Mouse (Mus musculus) stomach, embryonic 16.5 days (tissue): ENCODE measurements around the gene Grifin. TPM values are rescaled to one million over a fixed set of nuclear protein-coding genes. Genes with fewer than 3 reads are reported as not detected.

Experiments used
- ATAC-seq: fragments of 200-750 bp; cut with Nextera tagmentation; 2 replicates; pipeline ENCODE4 v1.8.0; 2017; ENCODE audit warnings: moderate number of reproducible peaks, moderate TSS enrichment; ENCODE audit not compliant: insufficient read depth, low FRiP score
- H3K27ac ChIP-seq: fragments of 300-500 bp; sonication (generic); 2 replicates; pipeline ENCODE4 v1.5.1; 2014; ENCODE audit warnings: low read length
- H3K27me3 ChIP-seq: fragments of 300-500 bp; sonication (generic); 2 replicates; pipeline ENCODE4 v1.6.1; 2014; ENCODE audit warnings: low read length, control low read depth, mixed read lengths; ENCODE audit not compliant: control insufficient read depth, insufficient read depth
- H3K36me3 ChIP-seq: fragments of 300-500 bp; sonication (generic); 2 replicates; pipeline ENCODE4 v1.6.1; 2014; ENCODE audit warnings: low read length; ENCODE audit not compliant: control insufficient read depth, insufficient read depth
- H3K4me1 ChIP-seq: fragments of 300-500 bp; sonication (generic); 2 replicates; pipeline ENCODE4 v1.6.1; 2014; ENCODE audit warnings: low read length, control low read depth, mixed read lengths; ENCODE audit not compliant: control insufficient read depth, insufficient read depth
- H3K4me2 ChIP-seq: fragments of 300-500 bp; sonication (generic); 2 replicates; pipeline ENCODE4 v1.6.1; 2014; ENCODE audit warnings: low read depth, low read length, mixed read lengths
- H3K4me3 ChIP-seq: fragments of 300-500 bp; sonication (generic); replicated peaks from 2 replicates; pipeline ENCODE4 v1.5.1; 2014; ENCODE audit warnings: mild to moderate bottlenecking, low read length
- H3K9ac ChIP-seq: fragments of 300-500 bp; sonication (generic); 2 replicates; pipeline ENCODE4 v1.6.1; 2014; ENCODE audit warnings: low read length
- H3K9me3 ChIP-seq: fragments of 300-500 bp; sonication (generic); replicated peaks from 2 replicates; pipeline ENCODE4 v1.6.1; 2016; ENCODE audit warnings: low read length, control low read depth; ENCODE audit not compliant: control insufficient read depth
- WGBS: fragments of 180-500 bp; shearing (Covaris S2); extraction: QIAGEN DNeasy Blood & Tissue Kit; methylation state at CpG from one replicate; pipeline ENCODE4 v1.1.7; 2014; 5-methylcytosine and 5-hydroxymethylcytosine counted together
- polyA plus RNA-seq: library from polyadenylated mRNA; unstranded; fragments of >200 nt; fragmentation: Nextera tagmentation; extraction: Ambion mirVana; gene quantifications from 2 replicates; pipeline ENCODE4 v1.2.1, GENCODE M21; 2015

The Grifin gene
- polyA plus RNA-seq, 1 experiment from 2014 or later = 0.71 TPM

DNA sequence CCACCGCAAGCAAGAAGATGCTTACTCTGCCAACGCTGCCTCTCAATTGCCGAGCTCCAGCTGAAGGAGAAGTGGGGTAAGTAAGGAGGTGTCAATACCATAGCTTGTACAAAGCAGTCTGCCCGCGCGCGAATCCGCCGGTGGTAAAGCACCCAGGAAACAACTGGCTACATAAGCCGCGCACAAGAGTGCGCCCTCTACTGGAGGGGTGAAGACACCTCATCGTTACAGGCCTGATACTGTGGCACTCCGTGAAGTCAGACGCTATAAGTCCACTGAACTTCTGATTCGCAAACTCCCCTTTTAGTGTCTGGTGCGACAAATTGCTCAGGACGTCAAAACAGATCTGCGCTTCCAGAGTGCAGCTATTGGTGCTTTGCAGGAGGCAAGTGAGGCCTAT is 18.5 kb downstream of the Grifin start:
- Histone ChIP-seq H3K4me2 (no peak overlapping the region), H3K9ac (no peak overlapping the region), H3K27ac (no peak overlapping the region), H3K9me3 (no peaks in the 10 kb centered on the region), H3K36me3 (no peaks in the 10 kb centered on the region), H3K4me3 (no peak overlapping the region), H3K4me1 (no peaks in the 10 kb centered on the region), H3K27me3 (no peaks in the 10 kb centered on the region)
- 82% methylated on average over 19 of the region's 19 CpGs for WGBS
- ATAC-seq = no peak

DNA sequence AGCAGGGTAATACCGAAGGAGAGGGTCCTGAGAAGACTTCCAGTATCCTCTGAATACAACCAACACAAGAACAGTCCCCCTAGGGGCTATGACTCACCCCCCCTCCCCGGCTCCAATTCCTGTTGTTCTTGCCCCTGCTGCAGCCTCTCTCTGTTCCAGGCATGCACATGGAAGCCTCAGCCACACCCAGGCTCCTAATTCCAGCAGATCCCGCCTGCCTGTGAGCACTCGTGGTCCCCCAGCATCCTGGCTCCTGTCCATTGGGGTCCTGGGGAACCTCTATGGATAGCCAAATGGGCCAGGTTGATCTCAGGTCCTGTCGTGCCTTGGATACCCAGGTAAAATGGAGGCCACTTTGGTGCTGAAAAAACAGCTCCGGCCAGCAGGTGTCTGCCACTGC is 19.2 kb downstream of the Grifin start:
- Histone ChIP-seq H3K36me3 (no peaks in the 10 kb centered on the region), H3K9ac (no peak overlapping the region), H3K4me2 (no peak overlapping the region), H3K27me3 (no peaks in the 10 kb centered on the region), H3K27ac (no peak overlapping the region), H3K4me1 (no peaks in the 10 kb centered on the region), H3K4me3 (no peak overlapping the region), H3K9me3 (no peaks in the 10 kb centered on the region)
- 47% methylated on average over 6 of the region's 6 CpGs for WGBS
- no peak for ATAC-seq

DNA sequence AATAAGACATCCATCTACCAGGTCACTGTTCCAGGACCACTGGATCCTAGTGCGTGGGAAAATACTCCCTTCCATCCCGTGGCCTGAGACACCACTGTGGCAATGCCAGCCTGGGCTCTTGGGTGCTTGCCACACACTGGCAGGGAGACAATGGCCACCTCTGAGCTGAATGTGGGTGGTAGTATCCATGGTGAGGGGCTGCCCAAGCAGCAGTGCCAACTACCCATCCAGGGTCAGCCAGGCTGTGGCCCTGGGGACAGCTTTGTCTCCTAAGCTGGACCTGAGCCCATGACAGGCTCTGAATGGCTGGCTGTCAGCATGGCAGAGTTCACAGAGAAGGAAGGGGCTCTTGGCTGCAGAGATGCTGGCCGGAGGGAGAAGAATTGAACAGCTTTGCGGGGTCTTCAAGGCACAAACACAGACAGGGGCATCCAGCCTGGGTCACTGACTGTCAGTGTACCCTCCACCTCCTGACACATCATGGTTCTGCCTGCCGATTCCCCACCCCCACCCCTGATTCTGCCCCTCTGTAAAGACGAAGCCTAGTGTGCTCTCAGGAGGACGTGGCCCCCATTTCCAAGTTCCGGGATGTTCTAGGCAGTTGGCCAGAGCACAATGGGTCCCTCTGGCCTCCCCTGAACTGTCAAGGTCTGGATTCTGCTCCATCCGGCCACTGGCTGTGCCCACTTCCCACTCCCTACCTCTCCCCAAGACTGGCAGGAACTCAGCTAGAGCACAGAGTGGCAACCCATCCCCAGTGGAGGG is 21.9 kb downstream of the Grifin start:
- H3K4me3 ChIP-seq = no peak overlapping the region
- H3K9ac ChIP-seq = no peak overlapping the region
- H3K9me3 ChIP-seq = no peaks in the 10 kb centered on the region
- H3K4me1 ChIP-seq = no peaks in the 10 kb centered on the region
- H3K4me2 ChIP-seq = no peak overlapping the region
- ATAC-seq = no peak
- H3K27me3 ChIP-seq = no peaks in the 10 kb centered on the region
- 71% methylated on average over 9 of the region's 9 CpGs for WGBS
- H3K36me3 ChIP-seq = no peaks in the 10 kb centered on the region
- H3K27ac ChIP-seq = no peak overlapping the region

DNA sequence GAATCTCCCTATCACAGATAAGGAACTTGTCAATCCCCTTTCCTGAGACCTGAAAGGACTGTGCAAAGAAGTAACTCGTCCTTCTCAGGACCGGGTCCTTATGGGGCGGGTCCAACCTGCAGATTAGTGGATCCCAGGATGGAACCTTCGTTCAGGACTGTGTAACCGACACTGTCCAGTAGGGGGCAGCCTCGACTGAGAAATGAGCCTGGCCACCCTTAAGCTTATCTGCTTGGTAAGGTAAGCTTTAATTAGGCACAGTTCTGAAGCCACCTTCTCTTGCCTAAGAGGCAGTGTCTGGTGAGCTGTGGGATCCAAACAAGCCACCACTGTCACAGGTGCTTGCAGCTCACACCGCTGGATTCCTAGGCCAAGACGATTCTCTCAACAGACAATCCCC is 24.8 kb downstream of the Grifin start:
- no peak overlapping the region for H3K27ac ChIP-seq
- peak; percentile 54; the same call in 1 of the 2 replicates for ATAC-seq
- no peaks in the 10 kb centered on the region for H3K27me3 ChIP-seq
- no peaks in the 10 kb centered on the region for H3K36me3 ChIP-seq
- no peaks in the 10 kb centered on the region for H3K9me3 ChIP-seq
- no peak overlapping the region for H3K4me2 ChIP-seq
- no peak overlapping the region for H3K9ac ChIP-seq
- H3K4me3 ChIP-seq = no peak overlapping the region
- peaks cover 3% of the 10 kb centered on the region; the same call in 1 of the 2 replicates for H3K4me1 ChIP-seq
- WGBS = 14% methylated on average over 8 of the region's 8 CpGs

DNA sequence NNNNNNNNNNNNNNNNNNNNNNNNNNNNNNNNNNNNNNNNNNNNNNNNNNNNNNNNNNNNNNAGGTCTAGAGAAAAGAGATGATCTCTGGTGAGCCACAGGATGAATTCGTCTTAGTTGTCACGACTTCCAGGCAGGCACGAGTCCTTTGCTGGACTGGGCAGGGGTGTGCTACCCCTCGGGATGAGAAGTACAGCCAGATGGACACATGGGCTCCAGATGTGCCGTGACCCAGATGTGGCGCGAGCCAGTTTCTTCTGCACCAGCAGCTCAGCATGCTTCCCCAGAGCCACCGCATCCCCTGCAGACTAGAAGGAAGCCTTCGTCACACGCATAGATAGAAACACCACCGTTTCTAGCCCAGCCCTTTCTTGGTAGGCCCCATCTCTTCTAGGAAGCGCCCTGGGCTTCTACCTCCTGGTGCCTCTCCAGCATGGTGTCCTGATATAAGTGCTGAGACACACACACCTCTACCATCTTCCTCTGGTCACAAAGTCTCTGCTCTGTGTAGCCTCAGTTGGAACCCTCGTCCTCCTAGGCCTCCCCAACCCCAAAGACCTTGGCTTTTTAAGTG is 26.7 kb downstream of the Grifin start:
- no peak overlapping the region for H3K27ac ChIP-seq
- no peak overlapping the region for H3K4me3 ChIP-seq
- no peaks in the 10 kb centered on the region for H3K36me3 ChIP-seq
- H3K9ac ChIP-seq = no peak overlapping the region
- no peaks in the 10 kb centered on the region for H3K9me3 ChIP-seq
- WGBS = 73% methylated on average over 13 of the region's 13 CpGs
- no peak overlapping the region for H3K4me2 ChIP-seq
- ATAC-seq = no peak
- H3K4me1 ChIP-seq = peaks cover 3% of the 10 kb centered on the region; the same call in 1 of the 2 replicates
- H3K27me3 ChIP-seq = no peaks in the 10 kb centered on the region

DNA sequence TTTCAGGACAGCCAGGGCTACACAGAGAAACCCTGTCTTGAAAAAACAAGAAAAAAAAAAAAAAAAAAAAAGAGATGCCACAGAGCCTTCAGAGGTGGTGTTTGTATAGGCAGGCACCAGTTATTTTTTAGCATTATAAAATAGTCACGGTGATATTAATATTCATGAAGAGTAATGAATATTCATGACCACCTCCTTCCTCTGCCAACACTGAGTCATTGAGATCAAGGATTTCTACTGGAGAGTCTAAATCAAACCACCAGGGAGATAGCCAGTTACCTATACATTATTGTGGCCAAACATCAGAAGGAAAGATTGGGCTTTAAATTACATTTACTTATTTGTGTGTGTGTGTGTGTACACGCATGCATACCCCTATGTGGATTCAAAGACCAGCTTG is 38.1 kb downstream of the Grifin start:
- no peak overlapping the region for H3K4me3 ChIP-seq
- ATAC-seq = no peak
- H3K27ac ChIP-seq = no peak overlapping the region
- 95% methylated on average over 2 of the region's 2 CpGs for WGBS
- H3K9ac ChIP-seq = no peak overlapping the region
- H3K9me3 ChIP-seq = peaks cover 9% of the 10 kb centered on the region; the same call in 1 of the 2 replicates
- H3K27me3 ChIP-seq = no peaks in the 10 kb centered on the region
- peaks cover 18% of the 10 kb centered on the region for H3K36me3 ChIP-seq
- H3K4me1 ChIP-seq = no peaks in the 10 kb centered on the region
- no peak overlapping the region for H3K4me2 ChIP-seq

DNA sequence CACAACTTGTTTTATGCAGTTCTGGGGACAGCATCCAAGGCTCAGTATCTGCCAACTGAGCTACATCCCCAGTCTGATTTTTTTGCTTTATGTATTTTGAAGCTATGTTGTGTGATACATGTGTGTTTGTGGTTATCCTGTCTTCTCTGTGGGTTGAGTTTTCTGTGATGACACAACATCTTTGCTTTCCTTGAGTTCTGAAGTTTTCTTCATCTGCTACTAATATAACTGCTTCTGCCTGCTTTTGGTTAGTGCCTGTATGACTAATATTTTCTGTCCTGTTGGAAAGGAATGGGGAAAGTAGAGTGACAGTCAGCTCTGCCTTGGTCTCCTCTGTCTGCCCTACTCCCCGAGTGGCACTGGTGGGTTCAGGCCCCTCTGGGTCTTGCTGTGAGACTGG is 43.7 kb downstream of the Grifin start:
- H3K4me2 ChIP-seq = no peak overlapping the region
- ATAC-seq = no peak
- no peaks in the 10 kb centered on the region for H3K27me3 ChIP-seq
- 74% methylated on average over 1 of the region's 1 CpGs for WGBS
- no peak overlapping the region for H3K4me3 ChIP-seq
- peaks cover 9% of the 10 kb centered on the region; the same call in 1 of the 2 replicates for H3K9me3 ChIP-seq
- no peak overlapping the region for H3K9ac ChIP-seq
- 0 out of 2 replicates have a peak, but pooled peaks cover 10% of the 10 kb centered on the region for H3K4me1 ChIP-seq
- no peak overlapping the region for H3K27ac ChIP-seq
- H3K36me3 ChIP-seq = peaks cover 18% of the 10 kb centered on the region

DNA sequence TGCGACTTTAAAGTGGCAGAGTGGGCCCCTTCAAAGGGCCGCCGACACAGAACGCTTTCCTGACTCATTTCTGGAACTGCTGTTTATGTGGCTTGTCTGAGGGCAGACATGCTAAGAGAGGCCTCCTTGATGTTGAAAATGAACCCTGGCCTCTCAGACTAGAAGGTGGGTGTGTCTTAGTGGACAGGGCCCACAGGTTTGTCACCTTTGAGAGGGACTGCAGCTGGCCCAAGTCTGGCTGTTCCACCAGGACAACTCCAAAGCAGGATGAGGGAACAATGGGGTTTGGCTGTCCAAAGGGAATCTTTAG is 47.0 kb downstream of the Grifin start:
- Histone ChIP-seq H3K4me3 (no peak overlapping the region), H3K4me1 (peaks cover 18% of the 10 kb centered on the region; the same call in 1 of the 2 replicates), H3K9ac (no peak overlapping the region), H3K9me3 (no peaks in the 10 kb centered on the region), H3K27ac (no peak overlapping the region), H3K27me3 (no peaks in the 10 kb centered on the region), H3K4me2 (no peak overlapping the region), H3K36me3 (no peaks in the 10 kb centered on the region)
- WGBS = 61% methylated on average over 4 of the region's 4 CpGs
- ATAC-seq = no peak

DNA sequence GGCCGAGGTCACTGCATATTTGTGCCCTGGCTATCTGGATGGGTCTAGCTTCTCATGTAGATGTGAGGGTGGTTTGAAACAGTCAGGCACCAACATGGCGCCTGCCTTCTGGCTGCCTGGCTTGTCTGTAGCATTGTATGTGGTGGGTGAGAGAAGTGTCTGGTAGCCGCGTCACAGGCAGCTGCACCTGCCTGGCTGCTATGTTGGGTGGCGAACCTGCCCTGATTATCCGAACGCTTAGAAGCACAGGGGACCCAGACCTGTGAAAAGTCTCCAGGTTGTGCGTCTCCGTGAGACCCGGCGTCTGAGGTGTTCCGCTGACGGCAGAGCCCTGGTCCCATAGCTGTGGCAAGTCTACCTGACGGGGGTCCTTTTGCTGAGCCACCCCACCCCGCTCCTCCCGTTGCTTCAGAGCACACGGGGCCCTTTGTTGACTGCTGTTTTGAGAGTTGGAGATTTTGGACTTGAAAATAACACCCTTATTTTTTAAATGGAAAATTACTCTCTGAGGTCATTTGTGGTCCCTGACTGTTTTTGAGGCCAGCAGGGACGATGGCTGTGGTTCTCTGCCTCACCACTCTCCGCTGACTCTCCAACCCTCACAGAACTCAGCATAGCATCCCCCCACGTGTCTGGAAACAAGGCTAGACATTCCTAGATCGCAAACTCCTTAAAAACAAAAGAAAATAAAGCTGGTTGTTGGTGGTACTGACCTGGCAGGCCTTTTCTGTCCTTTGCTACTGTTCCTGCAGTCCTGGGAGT is 47.5 kb downstream of the Grifin start:
- Histone ChIP-seq H3K9ac (no peak overlapping the region), H3K4me1 (peaks cover 18% of the 10 kb centered on the region; the same call in 1 of the 2 replicates), H3K27me3 (no peaks in the 10 kb centered on the region), H3K4me3 (no peak overlapping the region), H3K36me3 (no peaks in the 10 kb centered on the region), H3K27ac (no peak overlapping the region), H3K9me3 (no peaks in the 10 kb centered on the region), H3K4me2 (no peak overlapping the region)
- ATAC-seq = no peak
- 87% methylated on average over 21 of the region's 21 CpGs for WGBS
